32 mouse cellular contexts compared by ENCODE assay signal in genomic region chr1:20860775-20861174, GRCm38 (mm10).
"Had no signal": no experiment of that assay in that cellular context is flagged by ENCODE, and none has a peak within 500 bp of the region (broad histone marks: within the 10 kb centered on the region; RNA-seq: fewer than 3 reads in every experiment).

No protein-coding gene starts in this region.

- H3K4me2 ChIP-seq: limb, embryonic 12.5 days; limb, embryonic 13.5 days; limb, embryonic 15.5 days; liver, embryonic 11.5 days; liver, embryonic 12.5 days; liver, embryonic 13.5 days; liver, embryonic 15.5 days; lung, embryonic 14.5 days; lung, embryonic 15.5 days; midbrain, embryonic 11.5 days; midbrain, embryonic 12.5 days; midbrain, embryonic 13.5 days; midbrain, embryonic 15.5 days; neural tube, embryonic 12.5 days; neural tube, embryonic 13.5 days had no signal

- H3K9ac ChIP-seq: limb, embryonic 12.5 days; limb, embryonic 13.5 days; limb, embryonic 15.5 days; liver, embryonic 12.5 days; liver, embryonic 13.5 days; liver, embryonic 14.5 days; liver, embryonic 15.5 days; liver, postnatal 0 days; lung, embryonic 14.5 days; lung, embryonic 15.5 days; midbrain, embryonic 12.5 days; midbrain, embryonic 13.5 days; midbrain, embryonic 15.5 days; neural tube, embryonic 12.5 days; neural tube, embryonic 13.5 days had no signal

- ATAC-seq: liver, embryonic 12.5 days; liver, postnatal 0 days; lung, postnatal 0 days; midbrain, embryonic 13.5 days; midbrain, embryonic 15.5 days; midbrain, embryonic 16.5 days had no signal

- H3K27me3 ChIP-seq: limb, embryonic 12.5 days; limb, embryonic 13.5 days; limb, embryonic 15.5 days; liver, embryonic 12.5 days; liver, embryonic 13.5 days; liver, embryonic 15.5 days; lung, embryonic 15.5 days; midbrain, embryonic 12.5 days; midbrain, embryonic 13.5 days; midbrain, embryonic 15.5 days; neural tube, embryonic 12.5 days; neural tube, embryonic 13.5 days had no signal

- H3K4me3 ChIP-seq: limb, embryonic 10.5 days; limb, embryonic 12.5 days; limb, embryonic 13.5 days; limb, embryonic 15.5 days; liver, embryonic 12.5 days; liver, embryonic 13.5 days; liver, embryonic 15.5 days; lung, embryonic 15.5 days; megakaryocyte, embryonic 14.5 days; midbrain, embryonic 10.5 days; midbrain, embryonic 12.5 days; midbrain, embryonic 13.5 days; midbrain, embryonic 15.5 days; myocyte; neural tube, embryonic 12.5 days; neural tube, embryonic 13.5 days had no signal

- H3K27ac ChIP-seq: limb, embryonic 10.5 days; limb, embryonic 12.5 days; limb, embryonic 13.5 days; limb, embryonic 15.5 days; liver, embryonic 12.5 days; liver, embryonic 13.5 days; liver, embryonic 14.5 days; liver, embryonic 15.5 days; lung, embryonic 15.5 days; macrophage; midbrain, embryonic 10.5 days; midbrain, embryonic 12.5 days; midbrain, embryonic 13.5 days; midbrain, embryonic 15.5 days; neural tube, embryonic 12.5 days; neural tube, embryonic 13.5 days had no signal

- H3K36me3 ChIP-seq: limb, embryonic 10.5 days; limb, embryonic 12.5 days; limb, embryonic 13.5 days; limb, embryonic 15.5 days; liver, embryonic 12.5 days; liver, embryonic 13.5 days; liver, embryonic 15.5 days; lung, embryonic 15.5 days; midbrain, embryonic 10.5 days; midbrain, embryonic 12.5 days; midbrain, embryonic 13.5 days; midbrain, embryonic 15.5 days; neural tube, embryonic 12.5 days; neural tube, embryonic 13.5 days had no signal

- H3K9me3 ChIP-seq: limb, embryonic 10.5 days; limb, embryonic 12.5 days; limb, embryonic 13.5 days; limb, embryonic 15.5 days; liver, embryonic 12.5 days; liver, embryonic 13.5 days; liver, embryonic 15.5 days; lung, embryonic 15.5 days; midbrain, embryonic 10.5 days; midbrain, embryonic 12.5 days; midbrain, embryonic 13.5 days; midbrain, embryonic 15.5 days; neural tube, embryonic 12.5 days; neural tube, embryonic 13.5 days had no signal

- DNase-seq: liver; liver, embryonic 13.5 days; liver, postnatal 0 days; lung, adult 18-20 months; lung, adult 2 months; lung, embryonic 14.5 days; lung, postnatal 10 days; lung, postnatal 14 days; lung, postnatal 36 days; lung, postnatal 4 days; midbrain, embryonic 14.5 days had no signal

- H3K4me1 ChIP-seq: limb, embryonic 10.5 days; limb, embryonic 12.5 days; limb, embryonic 13.5 days; limb, embryonic 15.5 days; liver, embryonic 12.5 days; liver, embryonic 13.5 days; liver, embryonic 15.5 days; megakaryocyte, embryonic 14.5 days; midbrain, embryonic 10.5 days; midbrain, embryonic 12.5 days; midbrain, embryonic 13.5 days; midbrain, embryonic 15.5 days; neural tube, embryonic 12.5 days; neural tube, embryonic 13.5 days had no signal
